Mouse (Mus musculus) MN1 (cell line): ENCODE measurements around the gene Adam20.
"Not testable (repeated sequence)": the region's sequence is repeated elsewhere in the genome, so short reads cannot be mapped to it uniquely, and the experiment has no call there.

Experiments used
- DNase-seq: peaks from one replicate; pipeline ENCODE4 v3.0.0-alpha.2; 2016; ENCODE audit warnings: low spot score

Gene Adam20

GRCm38 (mm10) chr8:40792973-40793372 is at the start of gene Adam20:
Gene Adam20 (plus strand): TSS chr8:40793273.
- not testable (repeated sequence) for DNase-seq

GRCm38 (mm10) chr8:40751908-40752307 is 41.2 kb upstream of the Adam20 start, which contains the start of gene Adam25:
Gene Adam25 (plus strand): TSS chr8:40752208.
- DNase-seq: not testable (repeated sequence)

- DNase-seq: no peak
Measured at GRCm38 (mm10) chr8:40783320-40783719, 9.8 kb upstream of the Adam20 start.

- DNase-seq: no peak
Measured at GRCm38 (mm10) chr8:40803379-40804079, 10.5 kb downstream of the Adam20 start.
